Mouse (Mus musculus) forebrain, embryonic 12.5 days (tissue): Measurements from ENCODE around the gene Sox5. TPM values are rescaled to one million over a fixed set of nuclear protein-coding genes. Genes with fewer than 3 reads are reported as not detected.

Experiments used
- ATAC-seq: fragments of 200-750 bp; cut with Nextera tagmentation; 2 replicates; pipeline ENCODE4 v1.8.0; 2017; ENCODE audit warnings: moderate TSS enrichment; ENCODE audit not compliant: low FRiP score
- H3K27ac ChIP-seq: fragments of 300-500 bp; sonication (generic); 2 replicates; pipeline ENCODE4 v1.5.1; 2016; ENCODE audit warnings: mild to moderate bottlenecking
- H3K27me3 ChIP-seq: fragments of 300-500 bp; sonication (generic); 2 replicates; pipeline ENCODE4 v1.6.1; 2016; ENCODE audit warnings: mild to moderate bottlenecking
- H3K36me3 ChIP-seq: fragments of 300-500 bp; sonication (generic); replicated peaks from 2 replicates; pipeline ENCODE4 v1.6.1; 2016; ENCODE audit warnings: mild to moderate bottlenecking
- H3K4me1 ChIP-seq: fragments of 300-500 bp; sonication (generic); 2 replicates; pipeline ENCODE4 v1.6.1; 2016
- H3K4me2 ChIP-seq: fragments of 300-500 bp; sonication (generic); 2 replicates; pipeline ENCODE4 v1.6.1; 2016; ENCODE audit warnings: mild to moderate bottlenecking, moderate library complexity
- H3K4me3 ChIP-seq: fragments of 300-500 bp; sonication (generic); replicated peaks from 2 replicates; pipeline ENCODE4 v1.5.1; 2016; ENCODE audit warnings: mild to moderate bottlenecking
- H3K9ac ChIP-seq: fragments of 300-500 bp; sonication (generic); 2 replicates; pipeline ENCODE4 v1.6.1; 2016; ENCODE audit warnings: mild to moderate bottlenecking
- H3K9me3 ChIP-seq: fragments of 300-500 bp; sonication (generic); 2 replicates; pipeline ENCODE4 v1.6.1; 2016
- WGBS: fragments of 180-500 bp; shearing (Covaris S2); methylation state at CpG from one replicate; pipeline ENCODE4 v1.1.7; 2016; 5-methylcytosine and 5-hydroxymethylcytosine counted together
- polyA plus RNA-seq: library from polyadenylated mRNA; unstranded; fragments of >200 nt; fragmentation: Nextera tagmentation; extraction: Ambion mirVana; gene quantifications from 2 replicates; pipeline ENCODE4 v1.2.1, GENCODE M21; 2016

The Sox5 gene
- polyA plus RNA-seq, 1 experiment from 2014 or later, result 89.0 TPM

DNA sequence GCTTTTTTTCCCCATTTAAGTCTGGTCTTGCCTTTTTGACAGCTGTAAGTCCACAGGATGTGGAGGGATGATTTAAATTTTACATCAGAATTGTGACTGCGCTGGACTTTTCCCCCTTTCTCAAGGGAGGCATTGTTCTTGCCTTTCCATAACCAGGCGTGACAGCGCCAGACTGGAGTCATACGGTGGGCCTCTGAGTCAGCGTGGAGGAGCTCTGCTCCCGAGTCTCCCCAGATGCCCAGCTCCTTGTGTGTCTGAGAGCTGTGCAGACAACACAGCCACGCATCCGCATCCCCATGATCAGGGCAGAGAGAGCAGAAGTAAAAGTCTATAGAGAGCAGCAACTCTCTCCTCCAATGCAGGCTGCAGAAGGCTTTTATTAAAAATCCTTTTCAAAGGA lies 615.7 kb downstream of the Sox5 start:
- WGBS, result 4% methylated on average over 8 of the region's 8 CpGs
- Histone ChIP-seq H3K4me3 (no peak overlapping the region), H3K27me3 (no peaks in the 10 kb centered on the region), H3K27ac (peak overlapping the region; percentile 59), H3K36me3 (no peaks in the 10 kb centered on the region), H3K9ac (peak overlapping the region; percentile 38), H3K4me2 (peak overlapping the region; percentile 34), H3K4me1 (peaks cover 46% of the 10 kb centered on the region), H3K9me3 (no peaks in the 10 kb centered on the region)
- peak; percentile 72 for ATAC-seq

DNA sequence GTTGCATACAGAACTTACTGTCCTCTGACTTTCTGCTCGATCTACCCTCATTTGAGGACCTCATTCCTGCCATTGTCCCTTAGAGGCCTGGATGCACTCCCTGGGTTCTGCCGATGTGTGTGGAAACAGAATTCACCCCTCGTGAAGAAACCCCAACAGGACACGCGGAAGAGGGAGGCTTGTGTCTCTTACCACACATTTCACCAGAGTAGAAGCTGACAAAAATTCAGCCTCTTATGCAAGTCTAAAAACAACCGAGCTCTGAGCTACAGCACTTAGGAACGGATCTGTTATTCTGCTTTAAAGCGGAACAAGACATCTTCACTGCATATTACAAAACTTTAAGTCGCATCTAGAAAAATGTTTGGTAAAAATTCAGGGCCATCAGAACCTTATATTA lies 618.3 kb downstream of the Sox5 start:
- H3K4me2 ChIP-seq, result no peak overlapping the region
- no peak overlapping the region for H3K4me3 ChIP-seq
- no peaks in the 10 kb centered on the region for H3K27me3 ChIP-seq
- no peak overlapping the region for H3K27ac ChIP-seq
- H3K36me3 ChIP-seq, result no peaks in the 10 kb centered on the region
- H3K9ac ChIP-seq, result no peak overlapping the region
- peaks cover 22% of the 10 kb centered on the region for H3K4me1 ChIP-seq
- ATAC-seq, result no peak
- no peaks in the 10 kb centered on the region for H3K9me3 ChIP-seq
- WGBS, result 90% methylated on average over 9 of the region's 9 CpGs

GRCm38 (mm10) chr6:144158637-144159036 lies 623.1 kb downstream of the Sox5 start:
- H3K4me3 ChIP-seq, result no peak overlapping the region
- 97% methylated on average over 12 of the region's 12 CpGs for WGBS
- no peak overlapping the region for H3K9ac ChIP-seq
- H3K4me2 ChIP-seq, result no peak overlapping the region
- no peak overlapping the region for H3K27ac ChIP-seq
- no peaks in the 10 kb centered on the region for H3K27me3 ChIP-seq
- no peak for ATAC-seq
- peaks cover 27% of the 10 kb centered on the region for H3K4me1 ChIP-seq
- H3K9me3 ChIP-seq, result no peaks in the 10 kb centered on the region
- 0 out of 2 replicates have a peak, but pooled peaks cover 6% of the 10 kb centered on the region for H3K36me3 ChIP-seq

GRCm38 (mm10) chr6:144154892-144155424 lies 626.8 kb downstream of the Sox5 start:
- no peaks in the 10 kb centered on the region for H3K27me3 ChIP-seq
- H3K9me3 ChIP-seq, result no peaks in the 10 kb centered on the region
- peaks cover 11% of the 10 kb centered on the region; the same call in 1 of the 2 replicates for H3K36me3 ChIP-seq
- ATAC-seq, result peak; percentile 81
- H3K4me3 ChIP-seq, result no peak overlapping the region
- peaks cover 40% of the 10 kb centered on the region for H3K4me1 ChIP-seq
- 7% methylated on average over 9 of the region's 9 CpGs for WGBS
- H3K27ac ChIP-seq, result peak overlapping the region; percentile 85
- H3K4me2 ChIP-seq, result peak overlapping the region; percentile 34
- no peak overlapping the region; the same call in 1 of the 2 replicates for H3K9ac ChIP-seq

DNA sequence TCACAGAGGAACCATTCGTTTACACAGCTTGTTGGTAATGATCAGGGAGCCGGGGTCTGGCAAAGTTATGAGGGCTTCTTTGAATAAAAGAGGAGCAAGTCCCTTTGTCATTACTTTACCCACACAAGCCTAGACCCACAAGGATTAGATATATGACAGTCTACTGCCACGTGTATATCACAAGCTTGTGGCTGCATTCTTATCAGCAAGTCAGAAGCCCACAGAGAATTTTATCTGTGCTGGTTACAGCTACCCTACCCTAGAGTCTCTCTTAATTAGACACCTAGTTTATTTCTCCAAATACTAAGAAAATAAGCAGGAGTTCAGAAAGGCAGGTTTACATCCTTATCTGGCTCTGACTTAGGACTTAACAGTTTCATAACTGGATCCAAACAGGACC lies 629.8 kb downstream of the Sox5 start:
- Histone ChIP-seq H3K27ac (no peak overlapping the region), H3K36me3 (peaks cover 15% of the 10 kb centered on the region; the same call in 1 of the 2 replicates), H3K9me3 (no peaks in the 10 kb centered on the region), H3K27me3 (no peaks in the 10 kb centered on the region), H3K4me1 (peaks cover 48% of the 10 kb centered on the region), H3K4me3 (no peak overlapping the region), H3K4me2 (no peak overlapping the region), H3K9ac (no peak overlapping the region)
- no peak for ATAC-seq
- 18% methylated on average over 3 of the region's 3 CpGs for WGBS

- peaks cover 24% of the 10 kb centered on the region; the same call in 1 of the 2 replicates for H3K36me3 ChIP-seq
- peaks cover 45% of the 10 kb centered on the region for H3K4me1 ChIP-seq
- peak overlapping the region; percentile 43; the same call in 1 of the 2 replicates for H3K27ac ChIP-seq
- no peak overlapping the region for H3K9ac ChIP-seq
- WGBS, result 28% methylated on average over 10 of the region's 10 CpGs
- peak; percentile 25; the same call in 1 of the 2 replicates for ATAC-seq
- no peaks in the 10 kb centered on the region for H3K27me3 ChIP-seq
- no peak overlapping the region for H3K4me3 ChIP-seq
- no peak overlapping the region for H3K4me2 ChIP-seq
- no peaks in the 10 kb centered on the region for H3K9me3 ChIP-seq
Observed at GRCm38 (mm10) chr6:144151075-144151474, 630.7 kb downstream of the Sox5 start.

- Histone ChIP-seq H3K27me3 (no peaks in the 10 kb centered on the region), H3K4me2 (no peak overlapping the region), H3K4me3 (no peak overlapping the region), H3K9me3 (no peaks in the 10 kb centered on the region), H3K36me3 (no peaks in the 10 kb centered on the region; the same call in 1 of the 2 replicates), H3K4me1 (peaks cover 4% of the 10 kb centered on the region), H3K9ac (no peak overlapping the region), H3K27ac (no peak overlapping the region)
- no peak for ATAC-seq
- WGBS, result 91% methylated on average over 5 of the region's 5 CpGs
Observed at GRCm38 (mm10) chr6:144137397-144137796, 644.4 kb downstream of the Sox5 start.

DNA sequence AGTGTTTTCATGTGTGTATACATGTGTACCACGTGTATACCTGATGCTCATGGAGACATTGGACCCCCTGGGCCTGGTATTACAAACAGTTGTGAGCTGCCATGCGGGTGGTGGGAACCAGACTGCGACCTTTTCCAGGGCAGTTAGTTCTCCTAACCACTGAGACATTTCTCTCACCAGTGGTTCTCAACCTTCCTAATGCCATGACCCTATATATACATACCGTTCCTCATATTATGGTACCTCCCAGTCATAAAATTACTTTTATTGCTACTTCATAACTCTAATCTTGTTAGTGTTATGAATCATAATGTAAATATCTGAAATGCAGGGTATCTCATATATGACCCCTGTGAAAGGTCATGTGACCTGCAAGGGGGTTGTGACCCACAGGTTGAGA lies 644.9 kb downstream of the Sox5 start:
- no peaks in the 10 kb centered on the region; the same call in 1 of the 2 replicates for H3K36me3 ChIP-seq
- 91% methylated on average over 4 of the region's 4 CpGs for WGBS
- peaks cover 4% of the 10 kb centered on the region for H3K4me1 ChIP-seq
- no peak overlapping the region for H3K4me3 ChIP-seq
- ATAC-seq, result no peak
- H3K27me3 ChIP-seq, result no peaks in the 10 kb centered on the region
- no peak overlapping the region for H3K27ac ChIP-seq
- no peak overlapping the region for H3K4me2 ChIP-seq
- no peaks in the 10 kb centered on the region for H3K9me3 ChIP-seq
- H3K9ac ChIP-seq, result no peak overlapping the region

DNA sequence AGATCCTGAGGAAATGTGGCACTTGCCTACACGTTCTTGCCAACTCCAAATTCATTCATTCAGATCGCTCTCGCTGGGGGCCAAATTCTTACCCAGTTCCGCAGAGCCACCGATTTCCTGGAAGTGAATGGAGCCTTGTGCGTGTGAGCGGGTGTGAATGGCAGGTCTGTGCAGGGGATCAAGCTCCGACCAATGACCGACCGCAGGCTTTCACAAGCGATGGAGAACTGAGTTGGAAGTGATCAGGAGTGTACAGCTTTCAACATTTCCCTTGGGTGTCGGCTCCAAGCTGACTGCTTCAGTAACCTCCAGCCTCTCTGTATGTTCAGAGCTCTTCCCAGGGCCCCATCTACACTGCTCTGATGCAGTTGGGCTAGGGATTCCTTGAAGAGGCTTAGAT lies 651.9 kb downstream of the Sox5 start:
- Histone ChIP-seq H3K27ac (no peak overlapping the region), H3K27me3 (no peaks in the 10 kb centered on the region), H3K4me1 (no peaks in the 10 kb centered on the region), H3K9ac (no peak overlapping the region), H3K4me2 (no peak overlapping the region), H3K4me3 (no peak overlapping the region), H3K9me3 (no peaks in the 10 kb centered on the region), H3K36me3 (no peaks in the 10 kb centered on the region; the same call in 1 of the 2 replicates)
- no peak for ATAC-seq
- 87% methylated on average over 12 of the region's 12 CpGs for WGBS

- Histone ChIP-seq H3K9ac (no peak overlapping the region), H3K4me3 (no peak overlapping the region), H3K36me3 (peaks cover 20% of the 10 kb centered on the region), H3K27me3 (no peaks in the 10 kb centered on the region), H3K4me1 (no peaks in the 10 kb centered on the region; the same call in 1 of the 2 replicates), H3K9me3 (no peaks in the 10 kb centered on the region), H3K4me2 (no peak overlapping the region), H3K27ac (no peak overlapping the region)
- no peak for ATAC-seq
- WGBS, result 78% methylated on average over 1 of the region's 1 CpGs
Observed at GRCm38 (mm10) chr6:144119961-144120360, 661.8 kb downstream of the Sox5 start.

GRCm38 (mm10) chr6:144116646-144117045 lies 665.1 kb downstream of the Sox5 start:
- ATAC-seq, result no peak
- peaks cover 12% of the 10 kb centered on the region; the same call in 1 of the 2 replicates for H3K36me3 ChIP-seq
- no peak overlapping the region for H3K4me2 ChIP-seq
- no peak overlapping the region for H3K9ac ChIP-seq
- no peaks in the 10 kb centered on the region for H3K27me3 ChIP-seq
- peaks cover 3% of the 10 kb centered on the region for H3K4me1 ChIP-seq
- no peaks in the 10 kb centered on the region for H3K9me3 ChIP-seq
- no peak overlapping the region for H3K4me3 ChIP-seq
- WGBS, result 88% methylated on average over 6 of the region's 6 CpGs
- no peak overlapping the region for H3K27ac ChIP-seq

DNA sequence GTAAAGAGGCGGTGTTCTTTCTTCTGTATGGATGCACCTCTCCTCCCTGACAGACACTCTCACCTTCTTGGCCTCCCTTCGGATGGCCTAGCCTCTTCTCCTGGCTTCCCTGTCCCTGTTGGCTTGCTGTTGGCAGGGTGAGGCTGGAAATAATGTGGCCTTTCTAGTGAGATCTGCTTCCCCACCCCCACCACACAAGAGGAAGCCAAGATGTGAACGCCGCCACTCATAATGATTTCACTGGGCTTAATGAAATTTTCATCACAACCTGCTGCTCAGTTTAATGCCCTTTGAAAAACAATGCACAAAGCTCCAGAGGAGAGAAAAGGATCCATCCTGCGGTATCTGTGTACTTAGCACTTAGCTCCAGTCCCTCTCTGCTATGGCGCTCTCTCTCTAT lies 670.2 kb downstream of the Sox5 start:
- WGBS, result 74% methylated on average over 6 of the region's 6 CpGs
- H3K27ac ChIP-seq, result no peak overlapping the region
- H3K27me3 ChIP-seq, result no peaks in the 10 kb centered on the region
- peaks cover 20% of the 10 kb centered on the region for H3K4me1 ChIP-seq
- peaks cover 12% of the 10 kb centered on the region; the same call in 1 of the 2 replicates for H3K36me3 ChIP-seq
- no peak for ATAC-seq
- H3K9ac ChIP-seq, result no peak overlapping the region
- no peak overlapping the region for H3K4me2 ChIP-seq
- no peak overlapping the region for H3K4me3 ChIP-seq
- no peaks in the 10 kb centered on the region for H3K9me3 ChIP-seq

DNA sequence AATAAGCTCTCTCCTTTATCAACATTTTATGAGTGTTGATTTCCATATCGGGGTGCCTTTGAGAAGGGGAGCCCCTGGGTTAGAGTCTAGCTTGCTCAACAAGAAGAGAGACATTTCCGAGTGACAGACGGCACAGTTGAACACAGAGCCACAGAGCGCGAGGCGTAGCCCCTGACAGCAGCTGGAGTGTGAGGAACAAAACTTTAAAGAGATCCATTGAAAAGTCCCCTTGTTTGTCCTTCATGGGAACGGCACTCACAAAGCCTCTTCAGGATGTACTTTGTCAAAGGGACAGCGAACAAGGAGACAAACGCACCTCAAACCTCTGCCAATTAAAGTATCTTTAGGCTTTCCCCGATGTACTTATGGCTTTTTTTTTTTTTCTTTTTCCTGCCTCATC lies 674.9 kb downstream of the Sox5 start:
- peak overlapping the region; percentile 56; the same call in 1 of the 2 replicates for H3K27ac ChIP-seq
- no peak overlapping the region for H3K9ac ChIP-seq
- peaks cover 24% of the 10 kb centered on the region for H3K4me1 ChIP-seq
- whole genome bisulfite sequencing, result 9% methylated on average over 10 of the region's 10 CpGs
- H3K36me3 ChIP-seq, result no peaks in the 10 kb centered on the region
- H3K4me3 ChIP-seq, result no peak overlapping the region
- H3K9me3 ChIP-seq, result no peaks in the 10 kb centered on the region
- no peaks in the 10 kb centered on the region for H3K27me3 ChIP-seq
- H3K4me2 ChIP-seq, result peak overlapping the region; percentile 27
- peak; percentile 49; the same call in 1 of the 2 replicates for ATAC-seq
